Mouse (Mus musculus): Measurements from ENCODE around the gene Pklr. TPM values are rescaled to one million over a fixed set of nuclear protein-coding genes. Genes with fewer than 3 reads are reported as not detected.
A peak's percentile ranks its signal among the peaks of the same experiment; 100 is the strongest.

The Pklr gene
- polyA plus RNA-seq (2012; ENCODE audit: insufficient read depth, insufficient read length, missing spikeins) = not detected in 2 replicates

DNA sequence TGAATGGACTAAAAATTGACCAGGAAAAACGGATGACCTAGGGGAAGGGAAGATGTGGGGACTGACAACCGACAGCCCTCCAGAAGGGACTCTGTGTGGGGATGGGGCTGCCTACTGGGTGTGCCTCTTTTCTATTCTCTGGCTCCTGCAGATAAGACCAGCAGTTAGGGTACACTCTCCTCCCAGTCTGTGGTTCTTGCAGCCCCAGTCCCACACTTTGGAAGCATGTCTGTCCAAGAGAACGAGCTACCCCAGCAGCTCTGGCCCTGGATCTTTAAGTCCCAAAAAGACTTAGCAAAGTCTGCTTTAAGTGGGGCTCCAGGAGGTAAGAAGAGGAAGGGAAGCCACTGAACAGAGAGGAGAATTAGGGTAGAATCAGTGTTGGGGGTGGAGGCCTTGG lies at the start of gene Pklr:
Gene Pklr, plus strand, starts transcription at position 185 of the 400 bp plus-strand sequence.
- TF ChIP-seq CTCF (IDR thresholded peaks at IDR 0.05; ENCODE audit: low read depth, low read length) (no peak), POLR2A (IDR thresholded peaks at IDR 0.05; ENCODE audit: borderline replicate concordance, low read depth, low read length) (no peak)
- Histone ChIP-seq H3K4me1 (ENCODE audit: control insufficient read depth, insufficient read depth, low read length) (no peaks in the 10 kb centered on the region), H3K4me3 (ENCODE audit: insufficient read depth, low read length) (no peak within 1 kb of the TSS), H3K27ac (ENCODE audit: insufficient read depth, low read depth, low read length) (no peak within 1 kb of the TSS)

DNA sequence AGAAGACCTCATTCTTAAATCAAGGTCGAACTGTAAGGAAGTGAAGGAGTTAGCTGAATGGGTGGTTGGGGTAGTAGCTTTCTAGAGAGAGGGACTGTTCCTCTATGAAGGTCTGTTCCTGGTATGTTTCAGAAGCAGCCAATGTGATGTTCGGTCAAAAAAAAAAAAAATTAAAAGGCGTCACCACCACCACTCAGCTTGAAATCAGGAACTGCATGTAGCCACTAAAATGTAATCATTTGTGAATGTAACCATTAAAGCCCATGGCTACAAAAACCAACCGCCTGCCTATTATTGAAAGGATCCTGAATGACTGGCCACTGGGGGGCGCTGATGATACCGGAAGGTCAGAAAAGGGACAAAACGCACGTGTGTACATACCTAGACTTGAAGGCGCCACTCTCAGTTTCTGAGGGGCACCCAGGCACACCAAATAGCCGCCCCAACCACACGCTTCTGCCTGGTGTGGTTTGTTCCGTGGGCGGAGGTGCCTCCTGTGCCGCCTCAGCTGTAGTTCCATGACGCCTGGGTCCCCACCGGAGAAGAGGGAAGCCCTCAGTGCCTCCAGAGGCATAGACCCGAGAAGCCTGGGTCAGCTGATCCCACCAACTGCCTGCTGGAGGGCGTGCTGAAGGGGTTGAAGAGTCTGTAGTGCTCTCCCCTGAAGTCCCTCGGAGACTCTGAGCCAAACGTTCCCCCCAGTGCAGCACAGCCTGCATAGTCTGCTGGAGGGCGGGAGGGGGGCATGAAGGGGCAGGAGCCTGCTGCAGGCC lies 48.4 kb upstream of the Pklr start:
- TF ChIP-seq POLR2A (IDR thresholded peaks at IDR 0.05; ENCODE audit: borderline replicate concordance, low read depth, low read length) = no peak
- peak; percentile 67 for TF ChIP-seq CTCF (IDR thresholded peaks at IDR 0.05; ENCODE audit: low read depth, low read length)
- Histone ChIP-seq H3K4me1 (ENCODE audit: control insufficient read depth, insufficient read depth, low read length) (peaks cover 14% of the 10 kb centered on the region), H3K4me3 (ENCODE audit: insufficient read depth, low read length) (no peak overlapping the region), H3K27ac (ENCODE audit: insufficient read depth, low read depth, low read length) (no peak overlapping the region)

GRCm38 (mm10) chr3:89088974-89089373 lies 47.0 kb upstream of the Pklr start:
- TF ChIP-seq CTCF (IDR thresholded peaks at IDR 0.05; ENCODE audit: low read depth, low read length) = no peak
- no peak for TF ChIP-seq POLR2A (IDR thresholded peaks at IDR 0.05; ENCODE audit: borderline replicate concordance, low read depth, low read length)
- H3K4me1 ChIP-seq (ENCODE audit: control insufficient read depth, insufficient read depth, low read length) = peaks cover 14% of the 10 kb centered on the region
- peak overlapping the region; percentile 74 for H3K4me3 ChIP-seq (ENCODE audit: insufficient read depth, low read length)
- H3K27ac ChIP-seq (ENCODE audit: insufficient read depth, low read depth, low read length) = no peak overlapping the region

DNA sequence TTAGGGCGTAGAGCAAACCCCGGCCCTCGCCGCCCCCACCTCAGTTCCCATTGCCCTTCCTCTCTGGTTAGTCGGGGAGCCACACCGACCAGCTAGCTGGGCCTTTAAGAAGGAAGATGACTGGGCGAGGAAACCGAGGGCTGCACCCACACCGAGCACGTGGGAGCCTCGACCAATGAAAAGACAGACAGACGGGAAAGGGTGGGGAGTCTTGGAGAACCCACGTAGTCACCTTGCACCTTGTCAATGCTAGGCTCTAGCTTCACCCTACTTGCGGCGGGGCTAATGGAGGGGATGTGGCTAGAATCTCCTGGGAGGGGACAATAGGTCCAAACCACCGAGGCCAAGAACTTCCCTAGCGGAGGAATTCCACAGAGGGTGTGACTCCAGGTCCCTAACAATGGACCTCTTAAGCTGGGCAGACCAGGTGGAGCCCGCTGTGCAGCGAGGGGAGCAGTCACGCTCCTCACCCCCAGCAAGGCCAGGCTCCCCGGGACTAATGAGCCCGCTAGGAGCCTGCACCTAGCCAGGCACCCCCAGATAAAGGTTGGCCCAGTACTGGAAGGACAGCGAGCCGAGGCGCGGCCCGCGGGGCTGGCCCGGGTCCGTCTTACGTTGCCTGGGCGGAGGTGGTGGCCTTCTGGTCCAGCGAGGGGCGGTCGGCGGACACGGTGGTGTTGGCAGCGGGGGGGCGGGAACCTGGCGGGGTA lies 45.9 kb upstream of the Pklr start:
- no peak overlapping the region for H3K27ac ChIP-seq (ENCODE audit: insufficient read depth, low read depth, low read length)
- H3K4me3 ChIP-seq (ENCODE audit: insufficient read depth, low read length) = peak overlapping the region; percentile 74
- H3K4me1 ChIP-seq (ENCODE audit: control insufficient read depth, insufficient read depth, low read length) = peaks cover 14% of the 10 kb centered on the region
- TF ChIP-seq CTCF (IDR thresholded peaks at IDR 0.05; ENCODE audit: low read depth, low read length) (no peak), POLR2A (IDR thresholded peaks at IDR 0.05; ENCODE audit: borderline replicate concordance, low read depth, low read length) (no peak)

GRCm38 (mm10) chr3:89090694-89091655 lies 45.0 kb upstream of the Pklr start:
- H3K27ac ChIP-seq (ENCODE audit: insufficient read depth, low read depth, low read length) = no peak overlapping the region
- H3K4me3 ChIP-seq (ENCODE audit: insufficient read depth, low read length) = peak overlapping the region; percentile 74
- H3K4me1 ChIP-seq (ENCODE audit: control insufficient read depth, insufficient read depth, low read length) = peaks cover 14% of the 10 kb centered on the region
- TF ChIP-seq CTCF (IDR thresholded peaks at IDR 0.05; ENCODE audit: low read depth, low read length) = peak; percentile 49
- TF ChIP-seq POLR2A (IDR thresholded peaks at IDR 0.05; ENCODE audit: borderline replicate concordance, low read depth, low read length) = no peak

GRCm38 (mm10) chr3:89091811-89092508 lies 44.0 kb upstream of the Pklr start:
- no peak overlapping the region for H3K4me3 ChIP-seq (ENCODE audit: insufficient read depth, low read length)
- TF ChIP-seq CTCF (IDR thresholded peaks at IDR 0.05; ENCODE audit: low read depth, low read length) (no peak), POLR2A (IDR thresholded peaks at IDR 0.05; ENCODE audit: borderline replicate concordance, low read depth, low read length) (no peak)
- H3K4me1 ChIP-seq (ENCODE audit: control insufficient read depth, insufficient read depth, low read length) = peaks cover 14% of the 10 kb centered on the region
- H3K27ac ChIP-seq (ENCODE audit: insufficient read depth, low read depth, low read length) = no peak overlapping the region

GRCm38 (mm10) chr3:89092509-89093090 lies 43.3 kb upstream of the Pklr start:
- Histone ChIP-seq H3K27ac (ENCODE audit: insufficient read depth, low read depth, low read length) (no peak overlapping the region), H3K4me3 (ENCODE audit: insufficient read depth, low read length) (no peak overlapping the region), H3K4me1 (ENCODE audit: control insufficient read depth, insufficient read depth, low read length) (peaks cover 11% of the 10 kb centered on the region)
- TF ChIP-seq POLR2A (IDR thresholded peaks at IDR 0.05; ENCODE audit: borderline replicate concordance, low read depth, low read length) = no peak
- TF ChIP-seq CTCF (IDR thresholded peaks at IDR 0.05; ENCODE audit: low read depth, low read length) = no peak

DNA sequence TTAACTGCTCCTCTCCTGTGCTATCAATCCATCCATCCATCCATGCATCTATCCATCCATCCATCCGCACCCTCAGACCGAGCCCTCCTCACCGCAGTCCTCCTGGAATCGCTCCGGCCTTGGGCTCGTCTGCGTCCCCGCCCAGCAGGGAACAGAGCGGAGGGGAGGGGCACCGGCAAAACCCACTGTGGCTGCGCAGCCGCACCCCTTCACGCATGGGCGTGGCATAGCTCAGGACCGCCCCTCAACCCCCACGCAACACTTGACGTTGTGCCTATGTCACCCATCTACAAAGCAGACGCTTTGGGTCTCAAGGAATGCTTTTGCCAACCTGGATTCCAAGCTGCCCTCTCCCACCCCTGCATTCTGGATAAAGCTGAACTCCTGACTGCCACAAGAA lies 42.8 kb upstream of the Pklr start, which contains the start of gene Rusc1:
Gene Rusc1, minus strand, starts transcription at position 137 of the 400 bp plus-strand sequence.
- Histone ChIP-seq H3K4me1 (ENCODE audit: control insufficient read depth, insufficient read depth, low read length) (peaks cover 8% of the 10 kb centered on the region), H3K27ac (ENCODE audit: insufficient read depth, low read depth, low read length) (no peak within 1 kb of the TSS), H3K4me3 (ENCODE audit: insufficient read depth, low read length) (no peak within 1 kb of the TSS)
- TF ChIP-seq CTCF (IDR thresholded peaks at IDR 0.05; ENCODE audit: low read depth, low read length) (no peak), POLR2A (IDR thresholded peaks at IDR 0.05; ENCODE audit: borderline replicate concordance, low read depth, low read length) (no peak)

Data from bone marrow macrophage, adult 2 months (primary cell).